Mouse (Mus musculus) ES-E14 (cell line): ENCODE data around the gene Uqcc2. TPM values are rescaled to one million over a fixed set of nuclear protein-coding genes. Genes with fewer than 3 reads are reported as not detected.

Source experiments
- DNase-seq: peaks from one replicate; pipeline ENCODE4 v3.0.0-alpha.2; 2013; ENCODE audit warnings: low read depth, low spot score
- H3K27ac ChIP-seq: 2 replicates; pipeline ENCODE4 v1.5.1; 2012; ENCODE audit warnings: low read depth, mild to moderate bottlenecking, low read length, moderate library complexity, mixed read lengths; ENCODE audit not compliant: poor library complexity, insufficient read depth, severe bottlenecking
- H3K36me3 ChIP-seq: 2 replicates; pipeline ENCODE4 v1.6.1; 2012; ENCODE audit warnings: mild to moderate bottlenecking, low read length, moderate library complexity, mixed read lengths; ENCODE audit not compliant: control insufficient read depth, poor library complexity, insufficient read depth, severe bottlenecking
- H3K4me1 ChIP-seq, 2 experiments: fragments of 150-350 bp in 1 of 2; sonication (generic) in 1 of 2; 2 replicates each; pipeline ENCODE4 v1.6.1; 2012; ENCODE audit warnings: low read length in 2 of 2, mild to moderate bottlenecking in 1 of 2, mixed read lengths in 1 of 2; ENCODE audit not compliant: control insufficient read depth in 2 of 2, insufficient read depth in 2 of 2, poor library complexity in 1 of 2
- H3K4me3 ChIP-seq, 2 experiments: fragments of 150-350 bp in 1 of 2; sonication (generic) in 1 of 2; 2 replicates each; pipeline ENCODE4 v1.5.1; 2012; ENCODE audit warnings: low read length in 2 of 2, low read depth in 1 of 2, mild to moderate bottlenecking in 1 of 2, mixed read lengths in 1 of 2; ENCODE audit not compliant: insufficient read depth in 1 of 2, poor library complexity in 1 of 2, severe bottlenecking in 1 of 2
- H3K9ac ChIP-seq: 2 replicates; pipeline ENCODE4 v1.6.1; 2012; ENCODE audit warnings: low read depth, mild to moderate bottlenecking, low read length, mixed read lengths; ENCODE audit not compliant: poor library complexity, insufficient read depth, severe bottlenecking
- H3K9me3 ChIP-seq: fragments of 150-350 bp; sonication (generic); 2 replicates; pipeline ENCODE4 v1.6.1; 2012; ENCODE audit warnings: low read depth, mild to moderate bottlenecking, low read length; ENCODE audit not compliant: control insufficient read depth, insufficient read depth
- CHD2 ChIP-seq: IDR thresholded peaks from 2 replicates; pipeline ENCODE4 v1.6.1; 2014; ENCODE audit warnings: mild to moderate bottlenecking, low read depth, low read length, inconsistent platforms
- HCFC1 ChIP-seq: IDR thresholded peaks from 2 replicates; pipeline ENCODE4 v1.6.1; 2012; ENCODE audit warnings: low read length, inconsistent platforms, borderline replicate concordance; ENCODE audit not compliant: insufficient read depth
- MAFK ChIP-seq: IDR thresholded peaks from 2 replicates; pipeline ENCODE4 v1.6.1; 2014; ENCODE audit warnings: mild to moderate bottlenecking, low read depth, low read length, inconsistent platforms; ENCODE audit not compliant: insufficient read depth
- ZC3H11A ChIP-seq: IDR thresholded peaks from 2 replicates; pipeline ENCODE4 v1.6.1; 2012; ENCODE audit warnings: low read depth, mild to moderate bottlenecking, inconsistent platforms, low read length, borderline replicate concordance
- ZNF384 ChIP-seq: IDR thresholded peaks from 2 replicates; pipeline ENCODE4 v1.6.1; 2012; ENCODE audit warnings: low read depth, low read length, inconsistent platforms
- in situ Hi-C, 2 experiments: fragments of 600-800 bp; cut with MboI; formaldehyde crosslinking; loops; one replicate each; pipeline ENCODE4 v1.15.1; 2025; ENCODE audit warnings: low sequenced_read_pairs in 2 of 2, inconsistent platforms in 1 of 2; ENCODE audit not compliant: unreplicated experiment in 2 of 2
- total RNA-seq: library from RNA; depleted of rRNA; stranded (reverse); fragments of 300-350 nt; gene quantifications from 2 replicates; pipeline ENCODE4 v1.2.3, GENCODE M21; 2012

The Uqcc2 gene
- total RNA-seq, 1 experiment: 199 TPM

GRCm38 (mm10) chr17:27138396-27138795 lies 4.7 kb upstream of the Uqcc2 start:
- Histone ChIP-seq H3K9ac (no peak overlapping the region), H3K4me3 (no peak overlapping the region), H3K36me3 (no peaks in the 10 kb centered on the region), H3K4me1 (peaks cover 0 to 27% of the 10 kb centered on the region in 2 experiments; a peak in 2 of 4 replicates), H3K27ac (no peak overlapping the region), H3K9me3 (no peaks in the 10 kb centered on the region)
- in situ Hi-C loops: no loop called here
- no peak for DNase-seq
- no peak for TF ChIP-seq ZC3H11A
- TF ChIP-seq HCFC1: no peak

DNA sequence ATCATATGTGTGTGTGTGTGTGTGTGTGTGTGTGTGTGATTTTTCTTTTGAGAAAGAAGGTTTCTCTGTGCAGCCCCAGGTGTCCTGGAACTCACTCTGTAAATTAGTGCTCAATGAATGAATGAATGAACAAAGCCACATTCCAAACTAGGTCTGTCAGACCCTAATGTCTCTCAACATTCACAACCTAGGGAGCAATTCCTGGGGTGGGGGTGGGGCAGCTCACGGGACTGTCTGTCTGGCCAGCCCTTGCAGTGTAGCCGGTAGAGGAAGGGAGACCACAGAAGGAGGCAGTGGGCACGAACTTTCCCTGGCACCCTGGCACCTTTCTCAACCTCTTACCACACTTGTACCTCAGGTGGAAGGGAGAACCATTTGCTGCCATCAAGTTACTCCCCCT lies 999 bp upstream of the Uqcc2 start:
- Histone ChIP-seq H3K36me3 (peaks cover 7% of the 10 kb centered on the region; the same call in 1 of the 2 replicates), H3K27ac (no peak overlapping the region), H3K4me1 (peaks cover 2 to 15% of the 10 kb centered on the region in 2 experiments; a peak in 2 of 4 replicates), H3K4me3 (no peak overlapping the region), H3K9me3 (no peaks in the 10 kb centered on the region), H3K9ac (no peak overlapping the region)
- no peak for DNase-seq
- no peak for TF ChIP-seq CHD2
- no peak for TF ChIP-seq HCFC1
- in situ Hi-C loops: no loop called here

DNA sequence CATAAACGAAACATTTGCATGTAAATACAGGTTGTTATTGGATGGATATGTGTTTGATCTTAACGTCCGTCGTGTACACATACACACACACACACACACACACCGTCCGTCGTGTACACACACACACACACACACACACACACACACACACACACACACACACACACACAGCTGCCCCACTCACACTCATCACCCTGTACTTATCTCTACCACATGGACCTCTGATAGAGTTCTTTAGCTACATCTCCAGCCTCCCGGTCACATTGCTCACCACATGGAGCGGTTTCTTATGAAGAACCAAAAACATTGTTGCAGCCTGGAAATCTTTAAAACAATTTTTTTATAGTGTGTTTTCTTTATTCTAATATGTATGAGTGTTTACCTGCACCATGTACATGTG lies 471 bp upstream of the Uqcc2 start:
- Histone ChIP-seq H3K9me3 (no peaks in the 10 kb centered on the region), H3K4me3 (peak overlapping the region in 1 of 2 experiments; percentile 85; a peak in 1 of 4 replicates), H3K9ac (no peak overlapping the region), H3K4me1 (peaks cover 2 to 17% of the 10 kb centered on the region in 2 experiments; a peak in 2 of 4 replicates), H3K27ac (no peak overlapping the region), H3K36me3 (peaks cover 12% of the 10 kb centered on the region; the same call in 1 of the 2 replicates)
- no peak for DNase-seq
- in situ Hi-C loops: no loop called here
- TF ChIP-seq ZC3H11A: no peak
- TF ChIP-seq ZNF384: no peak
- TF ChIP-seq HCFC1: no peak
- no peak for TF ChIP-seq CHD2
- no peak for TF ChIP-seq MAFK

GRCm38 (mm10) chr17:27132238-27132637 lies 1.5 kb downstream of the Uqcc2 start:
- Histone ChIP-seq H3K9ac (no peak overlapping the region), H3K27ac (no peak overlapping the region), H3K36me3 (peaks cover 18% of the 10 kb centered on the region; the same call in 1 of the 2 replicates), H3K4me3 (no peak overlapping the region), H3K4me1 (peaks cover 2 to 17% of the 10 kb centered on the region in 2 experiments; a peak in 2 of 4 replicates), H3K9me3 (no peaks in the 10 kb centered on the region)
- in situ Hi-C loops: no loop called here
- no peak for DNase-seq
- no peak for TF ChIP-seq ZC3H11A

GRCm38 (mm10) chr17:27131240-27131665 lies 2.5 kb downstream of the Uqcc2 start:
- no peaks in the 10 kb centered on the region for H3K9me3 ChIP-seq
- H3K4me3 ChIP-seq: no peak overlapping the region
- DNase-seq: no peak
- H3K27ac ChIP-seq: no peak overlapping the region
- no peak overlapping the region for H3K9ac ChIP-seq
- TF ChIP-seq HCFC1 (no peak), ZC3H11A (no peak), MAFK (no peak), CHD2 (no peak), ZNF384 (no peak)
- peaks cover 2 to 19% of the 10 kb centered on the region in 2 experiments; a peak in 2 of 4 replicates for H3K4me1 ChIP-seq
- in situ Hi-C loops: no loop called here
- peaks cover 20% of the 10 kb centered on the region; the same call in 1 of the 2 replicates for H3K36me3 ChIP-seq
